Mouse (Mus musculus): ENCODE data around the gene Pcp4. TPM values are rescaled to one million over a fixed set of nuclear protein-coding genes. Genes with fewer than 3 reads are reported as not detected.

The Pcp4 gene
- polyA plus RNA-seq, 1 experiment from 2014 or later: 82.6 TPM

DNA sequence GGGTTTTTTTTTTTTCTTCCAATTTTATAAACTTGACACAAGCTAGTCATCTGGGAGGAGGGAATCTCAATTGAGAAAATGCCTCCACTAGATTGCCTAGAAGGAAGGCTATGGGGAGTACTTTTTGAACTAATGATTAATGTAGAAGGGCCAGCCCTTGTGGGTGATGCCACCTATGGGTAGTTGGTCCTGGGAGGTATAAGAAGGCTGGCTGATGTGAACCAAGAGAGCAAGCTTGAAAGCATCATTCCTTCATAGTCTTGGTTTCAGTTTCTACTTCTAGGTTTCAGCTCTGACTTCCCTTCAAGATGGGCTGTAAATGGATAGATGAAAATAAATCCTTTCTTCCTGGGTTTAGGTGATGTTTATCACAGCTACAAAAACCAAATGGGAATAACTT lies 13.3 kb upstream of the Pcp4 start:
- H3K4me3 ChIP-seq (replicated peaks): no peak overlapping the region
- H3K27me3 ChIP-seq: no peaks in the 10 kb centered on the region
- H3K9me3 ChIP-seq (replicated peaks): no peaks in the 10 kb centered on the region
- no peak for ATAC-seq (replicated peaks; ENCODE audit: low FRiP score)
- H3K27ac ChIP-seq: no peak overlapping the region
- H3K4me2 ChIP-seq: no peak overlapping the region
- H3K36me3 ChIP-seq: no peaks in the 10 kb centered on the region
- no peaks in the 10 kb centered on the region for H3K4me1 ChIP-seq
- H3K9ac ChIP-seq: no peak overlapping the region

DNA sequence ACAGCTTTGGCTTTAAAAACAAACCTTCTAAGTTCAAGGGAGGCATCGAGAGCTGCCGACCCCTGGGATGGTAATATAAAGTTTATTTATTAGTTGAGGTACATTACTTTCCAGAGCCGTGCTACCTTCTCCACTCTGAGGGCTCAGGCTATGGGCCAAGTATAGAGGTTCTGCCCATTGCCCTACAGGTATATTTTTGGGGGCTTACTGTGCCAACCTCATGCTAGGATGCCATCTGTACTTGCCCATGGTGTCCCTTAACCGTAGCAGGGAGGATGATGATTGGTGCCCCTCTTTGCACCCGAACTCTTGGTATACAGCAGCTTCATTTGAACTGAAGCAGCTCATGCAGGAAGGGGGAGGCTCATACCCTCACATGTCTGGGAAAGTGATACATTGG lies 9.8 kb upstream of the Pcp4 start:
- no peak overlapping the region for H3K9ac ChIP-seq
- H3K36me3 ChIP-seq: no peaks in the 10 kb centered on the region
- no peak for ATAC-seq (replicated peaks; ENCODE audit: low FRiP score)
- H3K4me2 ChIP-seq: no peak overlapping the region
- H3K27ac ChIP-seq: no peak overlapping the region
- no peak overlapping the region for H3K4me3 ChIP-seq (replicated peaks)
- H3K27me3 ChIP-seq: no peaks in the 10 kb centered on the region
- no peaks in the 10 kb centered on the region for H3K9me3 ChIP-seq (replicated peaks)
- 51% methylated on average over 5 of the region's 5 CpGs for WGBS
- H3K4me1 ChIP-seq: no peaks in the 10 kb centered on the region

- Histone ChIP-seq H3K4me1 (no peaks in the 10 kb centered on the region), H3K9ac (no peak overlapping the region), H3K4me2 (no peak overlapping the region), H3K36me3 (no peaks in the 10 kb centered on the region), H3K4me3 (replicated peaks) (no peak overlapping the region), H3K27me3 (peaks cover 3% of the 10 kb centered on the region; the same call in 1 of the 2 replicates), H3K9me3 (replicated peaks) (no peaks in the 10 kb centered on the region), H3K27ac (no peak overlapping the region)
- WGBS: 90% methylated on average over 2 of the region's 2 CpGs
- ATAC-seq (replicated peaks; ENCODE audit: low FRiP score): no peak
These were observed 8.1 kb upstream of the Pcp4 start for GRCm38 (mm10) chr16:96459356-96459755.

GRCm38 (mm10) chr16:96460788-96461187 lies 6.6 kb upstream of the Pcp4 start:
- no peak overlapping the region for H3K27ac ChIP-seq
- no peak for ATAC-seq (replicated peaks; ENCODE audit: low FRiP score)
- H3K4me1 ChIP-seq: no peaks in the 10 kb centered on the region
- WGBS: 62% methylated on average over 3 of the region's 3 CpGs
- H3K36me3 ChIP-seq: no peaks in the 10 kb centered on the region
- no peak overlapping the region for H3K9ac ChIP-seq
- no peaks in the 10 kb centered on the region for H3K9me3 ChIP-seq (replicated peaks)
- no peak overlapping the region for H3K4me3 ChIP-seq (replicated peaks)
- H3K4me2 ChIP-seq: no peak overlapping the region
- H3K27me3 ChIP-seq: peaks cover 12% of the 10 kb centered on the region; the same call in 1 of the 2 replicates

- H3K27me3 ChIP-seq: peaks cover 20% of the 10 kb centered on the region; the same call in 1 of the 2 replicates
- H3K9ac ChIP-seq: no peak overlapping the region
- 0 out of 2 replicates have a peak overlapping the region, but pooled peaks have one; percentile 1 for H3K4me3 ChIP-seq (replicated peaks)
- no peak overlapping the region for H3K27ac ChIP-seq
- no peaks in the 10 kb centered on the region for H3K36me3 ChIP-seq
- ATAC-seq (replicated peaks; ENCODE audit: low FRiP score): no peak
- H3K4me2 ChIP-seq: peak overlapping the region; percentile 40; the same call in 1 of the 2 replicates
- WGBS: 58% methylated on average over 4 of the region's 4 CpGs
- no peaks in the 10 kb centered on the region for H3K9me3 ChIP-seq (replicated peaks)
- H3K4me1 ChIP-seq: peaks cover 23% of the 10 kb centered on the region
These were observed 605 bp downstream of the Pcp4 start for GRCm38 (mm10) chr16:96468011-96468410.

GRCm38 (mm10) chr16:96468698-96469097 lies 1.3 kb downstream of the Pcp4 start:
- ATAC-seq (replicated peaks; ENCODE audit: low FRiP score): peak; percentile 52
- Histone ChIP-seq H3K4me1 (peaks cover 23% of the 10 kb centered on the region), H3K9ac (no peak overlapping the region), H3K9me3 (replicated peaks) (no peaks in the 10 kb centered on the region), H3K36me3 (no peaks in the 10 kb centered on the region), H3K4me2 (0 out of 2 replicates have a peak overlapping the region, but pooled peaks have one; percentile 12), H3K27ac (no peak overlapping the region), H3K27me3 (peaks cover 20% of the 10 kb centered on the region; the same call in 1 of the 2 replicates), H3K4me3 (replicated peaks) (no peak overlapping the region)
- 85% methylated on average over 4 of the region's 4 CpGs for WGBS

DNA sequence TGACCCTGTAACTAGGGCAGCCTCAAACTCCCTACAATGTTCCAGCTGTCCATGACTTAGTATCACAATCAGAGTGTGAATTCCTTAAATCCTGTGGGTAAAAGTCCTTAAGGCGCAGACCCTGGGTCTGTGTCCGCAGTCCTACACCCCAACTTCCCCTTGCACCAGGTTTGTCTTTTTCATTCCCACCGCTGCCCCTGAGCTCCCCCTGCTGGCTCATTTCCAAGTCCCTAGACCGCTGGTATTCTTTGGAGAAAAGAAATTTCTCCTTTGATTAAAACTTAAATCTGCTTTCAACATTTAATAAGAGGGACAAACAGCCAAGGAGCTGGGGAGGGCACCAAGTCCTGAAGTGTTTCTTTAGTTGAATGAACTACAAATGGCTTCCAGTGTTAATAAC lies 2.2 kb downstream of the Pcp4 start:
- H3K27ac ChIP-seq: no peak overlapping the region
- H3K4me1 ChIP-seq: peaks cover 23% of the 10 kb centered on the region
- H3K9me3 ChIP-seq (replicated peaks): no peaks in the 10 kb centered on the region
- H3K9ac ChIP-seq: no peak overlapping the region
- H3K4me3 ChIP-seq (replicated peaks): no peak overlapping the region
- peaks cover 17% of the 10 kb centered on the region; the same call in 1 of the 2 replicates for H3K27me3 ChIP-seq
- no peak for ATAC-seq (replicated peaks; ENCODE audit: low FRiP score)
- WGBS: 54% methylated on average over 4 of the region's 4 CpGs
- H3K4me2 ChIP-seq: no peak overlapping the region
- no peaks in the 10 kb centered on the region for H3K36me3 ChIP-seq

- Histone ChIP-seq H3K36me3 (no peaks in the 10 kb centered on the region), H3K4me3 (replicated peaks) (no peak overlapping the region), H3K27ac (no peak overlapping the region), H3K9ac (no peak overlapping the region), H3K9me3 (replicated peaks) (no peaks in the 10 kb centered on the region), H3K4me1 (peaks cover 23% of the 10 kb centered on the region), H3K27me3 (0 out of 2 replicates have a peak, but pooled peaks cover 3% of the 10 kb centered on the region), H3K4me2 (0 out of 2 replicates have a peak overlapping the region, but pooled peaks have one; percentile 7)
- 26% methylated on average over 5 of the region's 5 CpGs for WGBS
- ATAC-seq (replicated peaks; ENCODE audit: low FRiP score): no peak
These were observed 5.0 kb downstream of the Pcp4 start for GRCm38 (mm10) chr16:96472361-96472760.

- H3K27me3 ChIP-seq: 0 out of 2 replicates have a peak, but pooled peaks cover 3% of the 10 kb centered on the region
- H3K9ac ChIP-seq: no peak overlapping the region
- H3K27ac ChIP-seq: no peak overlapping the region
- H3K4me3 ChIP-seq (replicated peaks): no peak overlapping the region
- no peaks in the 10 kb centered on the region for H3K9me3 ChIP-seq (replicated peaks)
- WGBS: 40% methylated on average over 7 of the region's 7 CpGs
- H3K36me3 ChIP-seq: no peaks in the 10 kb centered on the region
- H3K4me1 ChIP-seq: peaks cover 20% of the 10 kb centered on the region
- ATAC-seq (replicated peaks; ENCODE audit: low FRiP score): no peak
- no peak overlapping the region for H3K4me2 ChIP-seq
These were observed 5.4 kb downstream of the Pcp4 start for GRCm38 (mm10) chr16:96472816-96473215.

GRCm38 (mm10) chr16:96474185-96474584 lies 6.8 kb downstream of the Pcp4 start:
- Histone ChIP-seq H3K27ac (no peak overlapping the region), H3K4me3 (replicated peaks) (no peak overlapping the region), H3K9ac (no peak overlapping the region), H3K4me1 (peaks cover 14% of the 10 kb centered on the region), H3K4me2 (no peak overlapping the region), H3K27me3 (0 out of 2 replicates have a peak, but pooled peaks cover 3% of the 10 kb centered on the region), H3K9me3 (replicated peaks) (no peaks in the 10 kb centered on the region), H3K36me3 (no peaks in the 10 kb centered on the region)
- ATAC-seq (replicated peaks; ENCODE audit: low FRiP score): no peak
- 48% methylated on average over 3 of the region's 3 CpGs for WGBS

- H3K4me3 ChIP-seq (replicated peaks): no peak overlapping the region
- 90% methylated on average over 4 of the region's 4 CpGs for WGBS
These were observed 14.4 kb downstream of the Pcp4 start for GRCm38 (mm10) chr16:96481791-96482190.

DNA sequence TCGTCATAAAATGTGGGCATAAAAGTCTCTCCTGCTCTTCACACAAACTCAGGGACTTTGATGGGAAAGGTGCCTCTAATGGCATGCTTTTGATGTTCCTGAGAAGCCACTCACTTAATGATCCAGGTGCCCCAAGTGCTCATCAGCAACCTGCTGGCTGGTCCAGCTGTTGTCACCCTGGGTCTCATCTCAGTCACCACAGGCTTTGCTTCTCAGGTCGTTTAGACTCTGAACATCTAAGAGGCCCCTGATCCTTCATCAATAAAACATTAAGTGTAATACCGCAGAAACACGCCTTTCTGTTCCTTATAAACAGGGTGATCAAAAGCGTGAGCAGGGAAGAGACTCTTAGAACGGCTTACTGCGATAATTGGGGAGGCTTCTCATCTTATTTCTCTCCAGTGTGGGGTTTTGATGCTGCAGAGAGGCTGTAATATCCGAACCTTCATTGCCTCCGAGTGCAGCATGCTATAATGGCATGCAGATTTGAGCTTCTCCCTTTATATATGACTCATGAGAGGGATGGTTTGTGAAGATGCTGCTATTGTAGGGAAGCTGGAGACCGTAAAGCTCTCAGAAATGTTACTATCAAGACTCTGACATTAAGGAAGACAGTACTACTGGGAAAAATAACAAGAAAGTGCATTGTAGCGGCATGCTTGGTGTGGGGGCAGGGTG lies 19.7 kb downstream of the Pcp4 start:
- Histone ChIP-seq H3K36me3 (no peaks in the 10 kb centered on the region), H3K9ac (no peak overlapping the region), H3K27ac (no peak overlapping the region), H3K4me3 (replicated peaks) (no peak overlapping the region), H3K9me3 (replicated peaks) (no peaks in the 10 kb centered on the region), H3K4me2 (no peak overlapping the region), H3K27me3 (no peaks in the 10 kb centered on the region), H3K4me1 (0 out of 2 replicates have a peak, but pooled peaks cover 7% of the 10 kb centered on the region)
- WGBS: 66% methylated on average over 11 of the region's 11 CpGs
- ATAC-seq (replicated peaks; ENCODE audit: low FRiP score): no peak

More at GRCm38 (mm10) chr16:96481791-96482190, 14.4 kb downstream of the Pcp4 start:
- no peaks in the 10 kb centered on the region for H3K36me3 ChIP-seq
- no peaks in the 10 kb centered on the region for H3K9me3 ChIP-seq (replicated peaks)
- no peak overlapping the region for H3K9ac ChIP-seq
- H3K27ac ChIP-seq: no peak overlapping the region
- ATAC-seq (replicated peaks; ENCODE audit: low FRiP score): no peak
- no peak overlapping the region for H3K4me2 ChIP-seq
- H3K27me3 ChIP-seq: no peaks in the 10 kb centered on the region
- H3K4me1 ChIP-seq: peaks cover 6% of the 10 kb centered on the region; the same call in 1 of the 2 replicates

Data from kidney, embryonic 15.5 days (tissue).